Mouse (Mus musculus): ENCODE results near the gene Tspan32.

DNA sequence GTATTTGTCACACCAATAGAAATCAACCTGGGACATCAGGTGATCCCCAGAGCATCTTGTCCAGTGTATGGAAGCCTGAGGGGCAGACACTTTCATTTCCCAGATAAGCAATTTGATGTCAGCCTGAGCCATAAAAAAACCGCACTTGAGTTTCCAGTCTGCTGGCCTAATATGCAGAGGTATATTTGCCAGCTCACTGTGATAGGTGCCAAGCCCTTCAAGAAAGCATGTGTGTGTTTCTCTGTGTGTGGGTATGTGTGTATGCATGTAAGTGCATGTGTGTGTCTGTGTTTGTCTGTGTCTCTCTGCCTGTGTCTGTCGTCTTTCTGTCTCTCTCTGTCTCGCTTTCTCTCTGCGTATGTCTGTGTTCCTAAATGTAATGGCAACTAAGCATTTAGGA is 22.4 kb downstream of the Tspan32 start:
- TF ChIP-seq EP300 (IDR thresholded peaks at IDR 0.05; ENCODE audit: insufficient read depth, low read depth, low read length) (no peak), POLR2A (IDR thresholded peaks at IDR 0.05; ENCODE audit: insufficient read depth, low read depth, low read length) (no peak), CTCF (IDR thresholded peaks at IDR 0.05) (no peak)
